Mouse (Mus musculus) forebrain, embryonic 13.5 days (tissue): ENCODE measurements around the gene Nrg4. TPM values are rescaled to one million over a fixed set of nuclear protein-coding genes. Genes with fewer than 3 reads are reported as not detected.
A peak's percentile ranks its signal among the peaks of the same experiment; 100 is the strongest.
"Not testable (repeated sequence)": the region's sequence is repeated elsewhere in the genome, so short reads cannot be mapped to it uniquely, and the experiment has no call there.

Experiments
- ATAC-seq: fragments of 200-750 bp; cut with Nextera tagmentation; 2 replicates; pipeline ENCODE4 v1.8.0; 2017
- H3K27ac ChIP-seq: fragments of 300-500 bp; sonication (generic); 2 replicates; pipeline ENCODE4 v1.5.1; 2015; ENCODE audit warnings: inconsistent platforms, mild to moderate bottlenecking, moderate library complexity
- H3K27me3 ChIP-seq: fragments of 300-500 bp; sonication (generic); 2 replicates; pipeline ENCODE4 v1.6.1; 2015; ENCODE audit warnings: mild to moderate bottlenecking, inconsistent platforms
- H3K36me3 ChIP-seq: fragments of 300-500 bp; sonication (generic); 2 replicates; pipeline ENCODE4 v1.6.1; 2015; ENCODE audit warnings: mild to moderate bottlenecking, inconsistent platforms; ENCODE audit not compliant: poor library complexity, severe bottlenecking
- H3K4me1 ChIP-seq: fragments of 300-500 bp; sonication (generic); 2 replicates; pipeline ENCODE4 v1.6.1; 2015; ENCODE audit warnings: inconsistent platforms
- H3K4me2 ChIP-seq: fragments of 300-500 bp; sonication (generic); 2 replicates; pipeline ENCODE4 v1.6.1; 2015; ENCODE audit warnings: inconsistent platforms, mild to moderate bottlenecking, moderate library complexity
- H3K4me3 ChIP-seq: fragments of 300-500 bp; sonication (generic); 2 replicates; pipeline ENCODE4 v1.5.1; 2015; ENCODE audit warnings: mild to moderate bottlenecking, inconsistent platforms
- H3K9ac ChIP-seq: fragments of 300-500 bp; sonication (generic); 2 replicates; pipeline ENCODE4 v1.6.1; 2015; ENCODE audit warnings: mild to moderate bottlenecking, inconsistent platforms
- H3K9me3 ChIP-seq: fragments of 300-500 bp; sonication (generic); replicated peaks from 2 replicates; pipeline ENCODE4 v1.6.1; 2016; ENCODE audit warnings: inconsistent platforms
- WGBS: fragments of 180-500 bp; shearing (Covaris S2); methylation state at CpG from one replicate; pipeline ENCODE4 v1.1.7; 2015; 5-methylcytosine and 5-hydroxymethylcytosine counted together
- polyA plus RNA-seq: library from polyadenylated mRNA; unstranded; fragments of >200 nt; fragmentation: Nextera tagmentation; extraction: Ambion mirVana; gene quantifications from 2 replicates; pipeline ENCODE4 v1.2.1, GENCODE M21; 2015

Gene Nrg4
- polyA plus RNA-seq, 1 experiment from 2014 or later, result 0.93 TPM

GRCm38 (mm10) chr9:55246440-55246839 is 80.2 kb downstream of the Nrg4 start:
- no peaks in the 10 kb centered on the region for H3K36me3 ChIP-seq
- 85% methylated on average over 8 of the region's 8 CpGs for WGBS
- ATAC-seq, result no peak
- H3K4me2 ChIP-seq, result no peak overlapping the region
- H3K9me3 ChIP-seq, result no peaks in the 10 kb centered on the region
- no peak overlapping the region for H3K4me3 ChIP-seq
- H3K4me1 ChIP-seq, result no peaks in the 10 kb centered on the region; the same call in 1 of the 2 replicates
- H3K27me3 ChIP-seq, result no peaks in the 10 kb centered on the region
- no peak overlapping the region for H3K9ac ChIP-seq
- no peak overlapping the region for H3K27ac ChIP-seq

GRCm38 (mm10) chr9:55245057-55245750 is 81.4 kb downstream of the Nrg4 start:
- H3K36me3 ChIP-seq, H3K4me3 ChIP-seq, H3K9ac ChIP-seq, ATAC-seq, H3K27ac ChIP-seq, H3K4me2 ChIP-seq, H3K27me3 ChIP-seq, H3K4me1 ChIP-seq, H3K9me3 ChIP-seq: not testable (repeated sequence)
- WGBS, result 96% methylated on average over 1 of the region's 1 CpGs

GRCm38 (mm10) chr9:55244079-55244478 is 82.6 kb downstream of the Nrg4 start:
- Histone ChIP-seq H3K4me1 (no peaks in the 10 kb centered on the region; the same call in 1 of the 2 replicates), H3K9ac (no peak overlapping the region), H3K36me3 (no peaks in the 10 kb centered on the region), H3K4me3 (no peak overlapping the region), H3K27ac (no peak overlapping the region), H3K9me3 (no peaks in the 10 kb centered on the region), H3K27me3 (no peaks in the 10 kb centered on the region), H3K4me2 (no peak overlapping the region)
- no peak for ATAC-seq
- WGBS, result 89% methylated on average over 3 of the region's 3 CpGs

- Histone ChIP-seq H3K36me3 (no peaks in the 10 kb centered on the region), H3K27ac (no peak overlapping the region), H3K4me2 (no peak overlapping the region), H3K9ac (no peak overlapping the region), H3K4me1 (no peaks in the 10 kb centered on the region; the same call in 1 of the 2 replicates), H3K9me3 (no peaks in the 10 kb centered on the region), H3K27me3 (no peaks in the 10 kb centered on the region), H3K4me3 (no peak overlapping the region)
- 76% methylated on average over 3 of the region's 3 CpGs for WGBS
- no peak for ATAC-seq
Observed at GRCm38 (mm10) chr9:55243280-55243679, 83.4 kb downstream of the Nrg4 start.

- Histone ChIP-seq H3K27me3 (no peaks in the 10 kb centered on the region), H3K9me3 (no peaks in the 10 kb centered on the region), H3K27ac (no peak overlapping the region), H3K4me3 (peak overlapping the region; percentile 13; the same call in 1 of the 2 replicates), H3K9ac (no peak overlapping the region), H3K4me2 (peak overlapping the region; percentile 53), H3K36me3 (no peaks in the 10 kb centered on the region), H3K4me1 (no peaks in the 10 kb centered on the region; the same call in 1 of the 2 replicates)
- no peak for ATAC-seq
- 38% methylated on average over 24 of the region's 24 CpGs for WGBS
Observed at GRCm38 (mm10) chr9:55241863-55242685, 84.6 kb downstream of the Nrg4 start.

GRCm38 (mm10) chr9:55240852-55241251 is 85.8 kb downstream of the Nrg4 start:
- no peaks in the 10 kb centered on the region; the same call in 1 of the 2 replicates for H3K4me1 ChIP-seq
- no peaks in the 10 kb centered on the region for H3K9me3 ChIP-seq
- H3K27me3 ChIP-seq, result no peaks in the 10 kb centered on the region
- H3K36me3 ChIP-seq, result no peaks in the 10 kb centered on the region
- no peak for ATAC-seq
- no peak overlapping the region for H3K27ac ChIP-seq
- H3K9ac ChIP-seq, result no peak overlapping the region
- no peak overlapping the region for H3K4me2 ChIP-seq
- no peak overlapping the region for H3K4me3 ChIP-seq
- WGBS, result 89% methylated on average over 5 of the region's 5 CpGs

GRCm38 (mm10) chr9:55236235-55237165 is 90.1 kb downstream of the Nrg4 start:
- Histone ChIP-seq H3K36me3 (no peaks in the 10 kb centered on the region), H3K4me3 (no peak overlapping the region), H3K9ac (no peak overlapping the region), H3K27me3 (no peaks in the 10 kb centered on the region), H3K4me1 (no peaks in the 10 kb centered on the region), H3K4me2 (no peak overlapping the region), H3K27ac (no peak overlapping the region), H3K9me3 (no peaks in the 10 kb centered on the region)
- no peak for ATAC-seq
- 77% methylated on average over 13 of the region's 13 CpGs for WGBS

- ATAC-seq, H3K9ac ChIP-seq, H3K4me2 ChIP-seq, H3K27me3 ChIP-seq, H3K4me3 ChIP-seq, H3K4me1 ChIP-seq, H3K27ac ChIP-seq, H3K36me3 ChIP-seq, H3K9me3 ChIP-seq: not testable (repeated sequence)
- 76% methylated on average over 11 of the region's 11 CpGs for WGBS
Observed at GRCm38 (mm10) chr9:55233076-55233475, 93.6 kb downstream of the Nrg4 start.

GRCm38 (mm10) chr9:55232586-55232985 is 94.1 kb downstream of the Nrg4 start:
- 89% methylated on average over 7 of the region's 7 CpGs for WGBS
- Histone ChIP-seq H3K27ac (no peak overlapping the region), H3K4me1 (no peaks in the 10 kb centered on the region), H3K4me3 (no peak overlapping the region), H3K4me2 (no peak overlapping the region), H3K36me3 (no peaks in the 10 kb centered on the region; the same call in 1 of the 2 replicates), H3K9ac (no peak overlapping the region), H3K27me3 (no peaks in the 10 kb centered on the region), H3K9me3 (no peaks in the 10 kb centered on the region)
- no peak for ATAC-seq

- no peak for ATAC-seq
- 97% methylated on average over 5 of the region's 5 CpGs for WGBS
- Histone ChIP-seq H3K36me3 (no peaks in the 10 kb centered on the region; the same call in 1 of the 2 replicates), H3K27ac (no peak overlapping the region), H3K4me1 (no peaks in the 10 kb centered on the region), H3K27me3 (no peaks in the 10 kb centered on the region), H3K9me3 (no peaks in the 10 kb centered on the region), H3K9ac (no peak overlapping the region), H3K4me2 (no peak overlapping the region), H3K4me3 (no peak overlapping the region)
Observed at GRCm38 (mm10) chr9:55232110-55232509, 94.5 kb downstream of the Nrg4 start.

GRCm38 (mm10) chr9:55231544-55231943 is 95.1 kb downstream of the Nrg4 start:
- no peaks in the 10 kb centered on the region for H3K4me1 ChIP-seq
- WGBS, result 67% methylated on average over 6 of the region's 6 CpGs
- ATAC-seq, result no peak

More at GRCm38 (mm10) chr9:55231544-55231943, 95.1 kb downstream of the Nrg4 start:
- Histone ChIP-seq H3K27me3 (no peaks in the 10 kb centered on the region), H3K36me3 (peaks cover 3% of the 10 kb centered on the region; the same call in 1 of the 2 replicates), H3K4me2 (no peak overlapping the region), H3K9ac (no peak overlapping the region), H3K27ac (no peak overlapping the region), H3K9me3 (no peaks in the 10 kb centered on the region), H3K4me3 (no peak overlapping the region)
